ENCODE assay signal across 10 mouse cellular contexts in genomic region chrX:48040379-48040778, GRCm38 (mm10).
"Had no signal": no experiment of that assay in that cellular context is flagged by ENCODE, and none has a peak within 500 bp of the region (broad histone marks: within the 10 kb centered on the region; RNA-seq: fewer than 3 reads in every experiment).

No protein-coding gene starts in this region.

- DNase-seq: lung, adult 18-20 months; lung, embryonic 14.5 days; lung, postnatal 10 days; lung, postnatal 4 days; midbrain, embryonic 14.5 days; right cerebral cortex, postnatal 25 days; right cerebral cortex, postnatal 4 days; thymus, adult 2 months; thymus, postnatal 25 days; thymus, postnatal 4 days had no signal
